Mouse (Mus musculus): ENCODE data around the gene Nap1l1. TPM values are rescaled to one million over a fixed set of nuclear protein-coding genes. Genes with fewer than 3 reads are reported as not detected.

The Nap1l1 gene
- polyA plus RNA-seq, 1 experiment from 2014 or later, result 441 TPM

GRCm38 (mm10) chr10:111451683-111452322 is 21.2 kb upstream of the Nap1l1 start:
- no peak for ATAC-seq (replicated peaks; ENCODE audit: low FRiP score)
- Histone ChIP-seq H3K4me1 (replicated peaks; ENCODE audit: control insufficient read depth, insufficient read depth, low read length) (no peaks in the 10 kb centered on the region), H3K27me3 (ENCODE audit: control insufficient read depth, insufficient read depth, low read length) (no peaks in the 10 kb centered on the region), H3K9me3 (ENCODE audit: control insufficient read depth, low read length) (no peaks in the 10 kb centered on the region), H3K36me3 (ENCODE audit: control insufficient read depth, insufficient read depth, low read length) (no peaks in the 10 kb centered on the region), H3K4me2 (ENCODE audit: low read depth, low read length, severe bottlenecking) (no peak overlapping the region), H3K4me3 (ENCODE audit: low read depth, low read length) (no peak overlapping the region), H3K27ac (ENCODE audit: low read depth, low read length) (no peak overlapping the region), H3K9ac (ENCODE audit: low read length) (no peak overlapping the region)
- DNase-seq (ENCODE audit: low spot score), result no peak
- WGBS, result 100% methylated on average over 1 of the region's 1 CpGs

GRCm38 (mm10) chr10:111452426-111452825 is 20.6 kb upstream of the Nap1l1 start:
- H3K4me1 ChIP-seq (replicated peaks; ENCODE audit: control insufficient read depth, insufficient read depth, low read length), result no peaks in the 10 kb centered on the region
- H3K4me3 ChIP-seq (ENCODE audit: low read depth, low read length), result no peak overlapping the region
- H3K27ac ChIP-seq (ENCODE audit: low read depth, low read length), result no peak overlapping the region
- WGBS, result 90% methylated on average over 11 of the region's 11 CpGs
- DNase-seq (ENCODE audit: low spot score) (no peak), ATAC-seq (replicated peaks; ENCODE audit: low FRiP score) (no peak)
- H3K9me3 ChIP-seq (ENCODE audit: control insufficient read depth, low read length), result no peaks in the 10 kb centered on the region
- no peaks in the 10 kb centered on the region for H3K36me3 ChIP-seq (ENCODE audit: control insufficient read depth, insufficient read depth, low read length)
- H3K4me2 ChIP-seq (ENCODE audit: low read depth, low read length, severe bottlenecking), result no peak overlapping the region
- no peaks in the 10 kb centered on the region for H3K27me3 ChIP-seq (ENCODE audit: control insufficient read depth, insufficient read depth, low read length)
- H3K9ac ChIP-seq (ENCODE audit: low read length), result no peak overlapping the region

- H3K36me3 ChIP-seq (ENCODE audit: control insufficient read depth, insufficient read depth, low read length), result no peaks in the 10 kb centered on the region
- ATAC-seq (replicated peaks; ENCODE audit: low FRiP score), result no peak
- H3K9ac ChIP-seq (ENCODE audit: low read length), result no peak overlapping the region
- H3K9me3 ChIP-seq (ENCODE audit: control insufficient read depth, low read length), result no peaks in the 10 kb centered on the region
- DNase-seq (ENCODE audit: low spot score), result no peak
- H3K4me2 ChIP-seq (ENCODE audit: low read depth, low read length, severe bottlenecking), result no peak overlapping the region
- H3K27me3 ChIP-seq (ENCODE audit: control insufficient read depth, insufficient read depth, low read length), result no peaks in the 10 kb centered on the region
- no peak overlapping the region for H3K27ac ChIP-seq (ENCODE audit: low read depth, low read length)
- H3K4me3 ChIP-seq (ENCODE audit: low read depth, low read length), result no peak overlapping the region
- peaks cover 3% of the 10 kb centered on the region for H3K4me1 ChIP-seq (replicated peaks; ENCODE audit: control insufficient read depth, insufficient read depth, low read length)
- 87% methylated on average over 8 of the region's 8 CpGs for WGBS
Observed at GRCm38 (mm10) chr10:111454698-111455308, 18.2 kb upstream of the Nap1l1 start.

DNA sequence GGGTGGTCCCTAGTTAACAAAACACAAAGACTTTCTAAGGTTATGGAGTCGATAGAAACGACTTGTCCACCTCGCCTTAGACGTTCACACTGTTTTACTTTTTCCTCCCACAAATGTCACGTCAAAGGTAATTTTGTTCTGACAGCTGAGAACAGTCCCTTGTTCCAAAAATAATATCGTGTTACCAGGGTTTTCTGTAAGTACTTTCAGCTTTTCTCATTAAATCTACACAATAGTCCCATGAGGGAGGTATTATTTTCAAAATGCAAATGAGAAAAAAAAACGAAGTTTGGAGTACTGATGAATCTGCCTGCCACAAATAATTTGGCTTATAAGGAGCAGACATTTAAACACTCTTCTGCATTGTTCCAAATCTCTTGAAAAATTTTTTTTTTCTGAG is 14.9 kb upstream of the Nap1l1 start:
- H3K4me3 ChIP-seq (ENCODE audit: low read depth, low read length), result no peak overlapping the region
- no peak overlapping the region for H3K9ac ChIP-seq (ENCODE audit: low read length)
- no peak overlapping the region for H3K4me2 ChIP-seq (ENCODE audit: low read depth, low read length, severe bottlenecking)
- H3K27ac ChIP-seq (ENCODE audit: low read depth, low read length), result no peak overlapping the region
- H3K9me3 ChIP-seq (ENCODE audit: control insufficient read depth, low read length), result no peaks in the 10 kb centered on the region
- peaks cover 5% of the 10 kb centered on the region for H3K4me1 ChIP-seq (replicated peaks; ENCODE audit: control insufficient read depth, insufficient read depth, low read length)
- WGBS, result 62% methylated on average over 7 of the region's 7 CpGs
- H3K36me3 ChIP-seq (ENCODE audit: control insufficient read depth, insufficient read depth, low read length), result no peaks in the 10 kb centered on the region
- ATAC-seq (replicated peaks; ENCODE audit: low FRiP score) (no peak), DNase-seq (ENCODE audit: low spot score) (no peak)
- H3K27me3 ChIP-seq (ENCODE audit: control insufficient read depth, insufficient read depth, low read length), result no peaks in the 10 kb centered on the region

DNA sequence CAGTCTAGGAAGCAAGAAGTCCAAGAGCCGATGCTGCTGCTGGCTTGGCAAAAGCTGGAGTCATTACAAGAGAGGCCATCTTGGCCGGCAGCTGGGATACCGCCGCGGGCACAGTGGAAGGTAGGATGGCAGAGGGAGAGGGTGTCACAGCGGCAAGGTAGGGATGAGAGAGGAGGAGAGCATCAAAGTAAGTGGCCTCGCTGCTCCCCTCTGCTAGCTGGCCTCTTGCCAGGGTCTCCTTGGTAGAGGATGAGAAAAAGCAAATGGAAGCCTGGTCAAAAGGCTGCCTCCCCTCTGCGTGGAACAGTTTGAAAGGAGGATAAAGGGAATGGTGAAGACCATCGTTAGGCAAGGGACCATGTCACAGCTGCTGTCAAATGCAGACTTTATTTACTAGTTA is 14.0 kb upstream of the Nap1l1 start:
- no peaks in the 10 kb centered on the region for H3K9me3 ChIP-seq (ENCODE audit: control insufficient read depth, low read length)
- 69% methylated on average over 9 of the region's 9 CpGs for WGBS
- H3K4me1 ChIP-seq (replicated peaks; ENCODE audit: control insufficient read depth, insufficient read depth, low read length), result peaks cover 5% of the 10 kb centered on the region
- H3K27me3 ChIP-seq (ENCODE audit: control insufficient read depth, insufficient read depth, low read length), result no peaks in the 10 kb centered on the region
- no peak overlapping the region for H3K4me2 ChIP-seq (ENCODE audit: low read depth, low read length, severe bottlenecking)
- H3K9ac ChIP-seq (ENCODE audit: low read length), result no peak overlapping the region
- ATAC-seq (replicated peaks; ENCODE audit: low FRiP score), result no peak
- H3K4me3 ChIP-seq (ENCODE audit: low read depth, low read length), result no peak overlapping the region
- DNase-seq (ENCODE audit: low spot score), result no peak
- no peaks in the 10 kb centered on the region for H3K36me3 ChIP-seq (ENCODE audit: control insufficient read depth, insufficient read depth, low read length)
- no peak overlapping the region for H3K27ac ChIP-seq (ENCODE audit: low read depth, low read length)

- H3K4me3 ChIP-seq (ENCODE audit: low read depth, low read length), result no peak overlapping the region
- H3K4me1 ChIP-seq (replicated peaks; ENCODE audit: control insufficient read depth, insufficient read depth, low read length), result peaks cover 5% of the 10 kb centered on the region
- H3K4me2 ChIP-seq (ENCODE audit: low read depth, low read length, severe bottlenecking), result no peak overlapping the region
- ATAC-seq (replicated peaks; ENCODE audit: low FRiP score) (no peak), DNase-seq (ENCODE audit: low spot score) (no peak)
- no peak overlapping the region for H3K9ac ChIP-seq (ENCODE audit: low read length)
- WGBS, result 82% methylated on average over 3 of the region's 3 CpGs
- H3K9me3 ChIP-seq (ENCODE audit: control insufficient read depth, low read length), result no peaks in the 10 kb centered on the region
- no peaks in the 10 kb centered on the region for H3K36me3 ChIP-seq (ENCODE audit: control insufficient read depth, insufficient read depth, low read length)
- no peaks in the 10 kb centered on the region for H3K27me3 ChIP-seq (ENCODE audit: control insufficient read depth, insufficient read depth, low read length)
- no peak overlapping the region for H3K27ac ChIP-seq (ENCODE audit: low read depth, low read length)
Observed at GRCm38 (mm10) chr10:111459874-111460273, 13.1 kb upstream of the Nap1l1 start.

DNA sequence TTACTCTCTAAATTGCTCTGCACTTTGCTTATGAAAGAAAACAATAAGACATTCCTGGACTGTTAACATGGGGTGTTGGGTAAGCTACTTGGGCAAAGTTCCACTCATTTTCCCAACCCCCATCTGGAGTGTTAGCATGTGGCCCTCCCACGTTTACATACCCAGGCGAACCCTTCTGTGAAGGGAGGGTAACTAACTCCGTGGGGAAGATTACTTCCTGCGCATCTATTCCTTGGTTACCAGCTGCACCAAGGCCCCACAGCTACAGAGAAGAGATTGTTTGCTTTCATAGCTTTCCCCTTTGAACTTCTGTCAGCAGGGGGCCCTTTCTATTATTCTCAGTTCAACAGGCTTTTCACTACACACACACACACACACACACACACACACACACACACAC is 12.6 kb upstream of the Nap1l1 start:
- no peak overlapping the region for H3K4me3 ChIP-seq (ENCODE audit: low read depth, low read length)
- peaks cover 5% of the 10 kb centered on the region for H3K4me1 ChIP-seq (replicated peaks; ENCODE audit: control insufficient read depth, insufficient read depth, low read length)
- no peak overlapping the region for H3K9ac ChIP-seq (ENCODE audit: low read length)
- H3K36me3 ChIP-seq (ENCODE audit: control insufficient read depth, insufficient read depth, low read length), result no peaks in the 10 kb centered on the region
- H3K4me2 ChIP-seq (ENCODE audit: low read depth, low read length, severe bottlenecking), result no peak overlapping the region
- H3K27ac ChIP-seq (ENCODE audit: low read depth, low read length), result no peak overlapping the region
- no peaks in the 10 kb centered on the region for H3K27me3 ChIP-seq (ENCODE audit: control insufficient read depth, insufficient read depth, low read length)
- no peaks in the 10 kb centered on the region for H3K9me3 ChIP-seq (ENCODE audit: control insufficient read depth, low read length)
- 3% methylated on average over 4 of the region's 4 CpGs for WGBS
- DNase-seq (ENCODE audit: low spot score), result no peak
- ATAC-seq (replicated peaks; ENCODE audit: low FRiP score), result peak; percentile 83

GRCm38 (mm10) chr10:111464833-111465232 is 8.2 kb upstream of the Nap1l1 start:
- Histone ChIP-seq H3K27me3 (ENCODE audit: control insufficient read depth, insufficient read depth, low read length) (no peaks in the 10 kb centered on the region), H3K9me3 (ENCODE audit: control insufficient read depth, low read length) (no peaks in the 10 kb centered on the region), H3K9ac (ENCODE audit: low read length) (no peak overlapping the region), H3K36me3 (ENCODE audit: control insufficient read depth, insufficient read depth, low read length) (no peaks in the 10 kb centered on the region), H3K4me1 (replicated peaks; ENCODE audit: control insufficient read depth, insufficient read depth, low read length) (0 out of 2 replicates have a peak, but pooled peaks cover 2% of the 10 kb centered on the region), H3K4me3 (ENCODE audit: low read depth, low read length) (no peak overlapping the region), H3K4me2 (ENCODE audit: low read depth, low read length, severe bottlenecking) (no peak overlapping the region), H3K27ac (ENCODE audit: low read depth, low read length) (no peak overlapping the region)
- WGBS, result 84% methylated on average over 1 of the region's 1 CpGs
- ATAC-seq (replicated peaks; ENCODE audit: low FRiP score), result no peak
- no peak for DNase-seq (ENCODE audit: low spot score)

DNA sequence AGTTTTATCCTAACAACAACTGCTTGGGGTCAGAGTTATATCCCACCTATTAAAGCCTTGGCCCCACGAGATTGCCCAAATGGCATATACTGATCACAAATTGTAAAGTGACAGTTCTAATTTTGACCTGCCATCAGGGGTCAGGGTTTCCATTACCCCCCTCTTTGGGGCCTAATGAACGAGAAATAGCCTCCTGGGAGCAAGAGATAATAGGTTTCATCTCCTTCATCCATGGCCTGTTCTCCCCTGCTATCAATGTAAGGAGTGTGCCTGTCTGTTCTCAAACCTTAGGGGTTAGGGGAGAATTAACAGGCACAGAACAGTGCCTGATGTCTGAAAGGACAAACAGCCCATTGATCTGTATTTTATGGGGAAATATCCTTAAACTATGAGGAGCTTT is 7.6 kb upstream of the Nap1l1 start:
- Histone ChIP-seq H3K27ac (ENCODE audit: low read depth, low read length) (no peak overlapping the region), H3K4me2 (ENCODE audit: low read depth, low read length, severe bottlenecking) (no peak overlapping the region), H3K9ac (ENCODE audit: low read length) (no peak overlapping the region), H3K4me1 (replicated peaks; ENCODE audit: control insufficient read depth, insufficient read depth, low read length) (no peaks in the 10 kb centered on the region), H3K27me3 (ENCODE audit: control insufficient read depth, insufficient read depth, low read length) (no peaks in the 10 kb centered on the region), H3K4me3 (ENCODE audit: low read depth, low read length) (no peak overlapping the region), H3K36me3 (ENCODE audit: control insufficient read depth, insufficient read depth, low read length) (no peaks in the 10 kb centered on the region), H3K9me3 (ENCODE audit: control insufficient read depth, low read length) (no peaks in the 10 kb centered on the region)
- DNase-seq (ENCODE audit: low spot score) (no peak), ATAC-seq (replicated peaks; ENCODE audit: low FRiP score) (no peak)
- WGBS, result 54% methylated on average over 2 of the region's 2 CpGs
